Mouse (Mus musculus) spleen, postnatal 36 days (tissue): ENCODE data around the gene Styx.

Experiments used
- DNase-seq, 2 experiments: peaks; one replicate each; pipeline ENCODE4 v3.0.0; 2022; ENCODE audit warnings: low spot score in 2 of 2, mixed read lengths in 1 of 2

Styx gene

GRCm38 (mm10) chr14:45439387-45439786, 88.5 kb downstream of the Styx start:
- DNase-seq = no peak

GRCm38 (mm10) chr14:45441291-45441690, 90.4 kb downstream of the Styx start:
- DNase-seq = no peak

DNA sequence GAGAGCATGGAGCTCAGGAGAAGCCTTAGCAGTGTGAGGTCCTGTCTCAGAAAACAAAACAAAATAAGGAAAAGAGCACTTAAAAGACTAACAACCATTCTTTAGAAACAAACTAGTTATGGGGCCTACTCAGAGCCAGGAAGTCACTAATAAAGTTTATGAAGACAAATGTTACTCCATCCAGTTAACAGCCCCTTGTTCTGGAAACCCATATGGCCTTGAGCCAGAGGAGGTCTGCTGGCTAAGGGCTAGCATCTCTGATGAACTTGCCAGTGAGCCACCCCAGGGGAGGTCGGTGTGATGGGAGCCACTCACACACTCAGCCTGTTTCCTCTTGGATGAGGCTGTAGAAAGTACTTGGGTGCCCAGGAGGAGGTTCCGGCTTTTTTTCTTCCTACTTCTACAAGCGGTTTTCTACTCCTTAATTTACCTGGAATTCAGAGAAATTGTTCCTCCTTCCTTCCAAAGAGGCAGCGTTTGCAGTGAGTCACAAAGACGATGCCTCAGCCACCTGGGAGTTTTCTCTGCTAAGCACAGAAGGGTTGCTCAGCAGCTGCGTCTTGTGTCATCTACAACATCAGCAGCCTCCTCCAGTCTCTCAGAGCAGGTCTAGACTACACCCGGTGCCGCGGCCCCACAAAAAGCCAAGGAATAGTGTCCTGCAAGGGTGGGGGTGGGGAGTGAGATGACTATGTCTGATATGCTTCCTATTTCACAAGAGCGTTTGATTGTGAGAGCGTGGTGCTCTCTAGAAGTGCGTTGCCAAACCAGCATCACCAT, 92.1 kb downstream of the Styx start:
- no peak for DNase-seq

DNA sequence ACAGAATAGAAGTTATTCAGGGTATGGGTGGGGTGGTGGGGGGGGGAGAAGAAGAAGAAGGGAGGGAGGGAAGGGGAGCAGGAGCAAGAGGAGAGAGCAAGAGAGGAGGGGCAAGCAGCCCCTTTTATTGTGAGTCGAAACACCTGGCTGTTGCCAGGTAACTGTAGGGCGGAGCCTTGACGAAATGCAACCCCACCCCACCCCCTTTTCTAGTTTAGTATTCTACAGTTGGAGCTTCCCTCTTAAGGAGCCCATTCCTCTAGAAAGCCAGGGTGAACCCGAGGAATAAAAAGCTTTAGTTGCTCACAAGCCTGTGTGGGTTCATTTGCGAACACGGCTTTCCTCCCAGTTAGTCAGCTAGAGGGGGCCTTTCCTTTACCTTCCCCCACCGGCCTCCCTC, 94.0 kb downstream of the Styx start:
- DNase-seq = no peak

- peak in 1 of 2 experiments; percentile 8 for DNase-seq
These were observed 94.6 kb downstream of the Styx start for GRCm38 (mm10) chr14:45445445-45445844.

DNA sequence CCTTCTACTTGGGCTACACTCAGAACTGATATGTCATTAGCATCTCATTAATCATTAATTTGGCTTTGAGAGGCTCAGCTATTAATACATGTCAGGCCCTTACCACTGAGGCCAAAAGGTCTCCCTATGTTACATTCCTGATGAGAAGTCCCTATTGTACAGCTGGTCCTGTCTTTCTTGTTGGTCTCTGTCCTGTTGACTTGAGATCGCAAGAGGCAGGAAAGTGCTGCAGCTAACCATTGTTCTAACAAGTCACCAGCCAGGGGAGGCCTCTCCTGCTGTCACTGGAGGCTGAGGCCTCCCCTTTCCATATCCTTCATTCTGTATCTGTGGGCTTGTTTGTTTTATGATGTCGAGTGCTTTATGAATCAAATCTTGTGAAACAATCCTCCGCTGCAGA, 95.9 kb downstream of the Styx start:
- DNase-seq = no peak

GRCm38 (mm10) chr14:45451090-45451489, 100.2 kb downstream of the Styx start:
- no peak for DNase-seq

GRCm38 (mm10) chr14:45452148-45452547, 101.3 kb downstream of the Styx start:
- DNase-seq = no peak

DNA sequence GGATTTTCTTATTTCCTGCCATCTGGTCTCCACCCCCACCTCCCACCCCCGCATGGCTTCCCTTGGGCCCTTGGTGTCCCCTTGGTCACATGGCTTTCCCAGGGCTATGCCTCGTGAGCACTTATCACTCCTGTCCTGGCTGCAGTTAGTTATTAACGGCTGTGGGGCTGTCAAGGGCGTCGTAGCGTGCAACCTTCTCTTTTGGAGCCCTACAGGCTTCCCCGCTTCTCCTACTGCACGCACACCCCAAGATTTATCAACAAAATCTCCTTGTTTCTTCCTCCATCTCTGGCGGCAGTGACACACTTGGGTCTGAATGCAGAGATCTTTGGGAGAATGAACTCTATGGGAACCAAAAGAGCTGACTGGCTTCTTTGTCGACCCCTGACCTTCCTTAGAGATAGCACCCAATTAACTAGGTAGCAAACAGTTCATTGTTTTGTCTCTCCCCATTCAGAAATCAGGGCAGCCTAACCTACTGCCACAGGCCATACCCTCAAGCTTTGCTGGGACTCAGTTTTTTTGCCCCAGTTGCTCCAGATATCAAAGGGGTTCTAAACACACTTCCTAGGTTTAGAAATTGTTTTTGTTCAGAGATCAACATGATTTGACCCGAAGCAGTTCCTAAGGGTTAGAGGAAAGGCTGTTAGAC, 102.1 kb downstream of the Styx start:
- no peak for DNase-seq

- no peak for DNase-seq
These were observed 102.8 kb downstream of the Styx start for GRCm38 (mm10) chr14:45453538-45454233.

GRCm38 (mm10) chr14:45455651-45456501, 105.0 kb downstream of the Styx start:
- no peak for DNase-seq

- DNase-seq = no peak
These were observed 105.6 kb downstream of the Styx start for GRCm38 (mm10) chr14:45456502-45456846.

GRCm38 (mm10) chr14:45457003-45457402, 106.1 kb downstream of the Styx start:
- DNase-seq = no peak

DNA sequence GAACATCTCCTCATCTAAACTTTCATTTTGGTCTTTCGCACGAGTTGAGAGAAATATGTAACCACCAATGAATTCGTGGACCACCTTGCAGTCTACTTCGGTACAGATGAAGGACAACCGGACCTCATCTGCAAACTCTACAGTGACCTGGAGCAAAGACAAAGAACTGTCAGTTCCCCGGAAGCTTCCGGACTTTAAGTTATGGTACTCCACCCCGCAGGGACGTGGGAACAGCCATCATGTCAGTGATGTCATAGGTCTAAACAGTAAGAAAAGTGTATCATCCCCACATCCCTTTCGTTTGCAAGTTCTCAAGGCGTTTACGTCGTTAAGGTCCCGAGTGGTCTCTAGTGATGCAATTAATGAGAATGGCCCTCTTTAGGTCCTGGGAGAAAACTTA, 109.0 kb downstream of the Styx start:
- no peak for DNase-seq

GRCm38 (mm10) chr14:45460491-45460890, 109.6 kb downstream of the Styx start:
- no peak for DNase-seq

GRCm38 (mm10) chr14:45461945-45462344, 111.1 kb downstream of the Styx start:
- no peak for DNase-seq

DNA sequence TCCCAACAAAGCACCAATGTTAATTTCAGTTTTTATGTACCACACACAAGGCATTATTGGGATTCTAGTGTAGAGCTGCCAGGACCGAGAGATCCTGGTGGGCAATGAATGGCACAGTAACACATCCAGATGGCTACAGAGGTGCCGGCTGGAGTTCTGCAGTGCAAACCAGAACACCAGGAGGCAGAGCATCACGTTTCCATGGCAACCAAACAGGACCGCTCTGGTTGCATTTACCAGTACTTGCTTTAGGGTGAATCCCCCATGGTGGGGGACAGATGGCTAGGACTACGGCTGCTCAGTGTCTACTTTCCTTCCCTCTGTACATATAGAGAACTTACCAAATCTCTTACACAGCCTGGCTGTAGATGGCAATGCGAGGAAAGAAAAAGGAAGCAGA, 111.5 kb downstream of the Styx start:
- no peak for DNase-seq

- DNase-seq = no peak
These were observed 112.1 kb downstream of the Styx start for GRCm38 (mm10) chr14:45462875-45463475.

DNA sequence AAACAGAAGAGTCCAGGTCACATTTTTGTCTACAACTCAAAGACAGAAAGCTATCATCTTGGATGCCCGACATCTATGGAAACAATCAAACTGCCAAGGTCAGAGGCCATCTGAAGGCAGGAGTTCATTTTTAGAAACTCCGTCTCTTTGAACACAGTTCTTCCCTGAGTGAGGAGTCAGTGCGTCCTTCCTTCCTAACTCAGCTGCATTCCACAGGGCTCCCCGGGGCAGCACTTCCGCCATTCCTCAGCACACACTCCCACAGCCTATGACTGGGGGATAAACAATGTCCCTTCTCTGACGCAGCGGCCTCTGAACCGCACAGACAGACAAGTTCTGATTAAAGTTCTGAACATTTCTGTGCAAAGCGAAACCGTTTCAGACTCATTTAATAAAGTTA, 112.7 kb downstream of the Styx start:
- DNase-seq = peak in 1 of 2 experiments; percentile 8

GRCm38 (mm10) chr14:45464036-45465035, 113.4 kb downstream of the Styx start:
- DNase-seq = no peak
